Comparison of ENCODE assay signal across 26 mouse cellular contexts in the genomic region with DNA sequence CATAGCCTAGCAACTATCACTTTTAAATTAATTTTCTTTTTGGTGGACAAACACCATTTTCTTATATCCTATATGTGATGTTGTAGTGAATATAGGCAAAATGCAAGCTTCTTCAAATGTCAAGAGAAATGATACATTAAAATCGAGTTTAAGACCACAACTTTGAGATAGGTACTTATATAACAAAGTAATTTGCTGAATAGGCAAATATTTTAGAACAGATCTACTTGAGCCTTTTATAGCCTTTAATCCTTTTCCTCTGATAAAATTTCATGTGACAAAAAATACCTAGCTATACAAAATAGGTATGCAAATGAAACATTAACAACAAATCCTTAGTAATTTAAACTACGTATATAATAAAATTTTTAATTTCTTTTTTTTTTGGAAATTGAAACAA.
"Had no signal": no experiment of that assay in that cellular context is flagged by ENCODE, and none has a peak within 500 bp of the region (broad histone marks: within the 10 kb centered on the region; RNA-seq: fewer than 3 reads in every experiment).

No protein-coding gene starts in this region.

- H3K4me3 ChIP-seq: embryonic facial prominence, embryonic 10.5 days; embryonic facial prominence, embryonic 12.5 days; embryonic facial prominence, embryonic 13.5 days; embryonic facial prominence, embryonic 15.5 days; erythroblast, embryonic 14.5 days; forebrain, embryonic 10.5 days; forebrain, embryonic 12.5 days; forebrain, embryonic 13.5 days; forebrain, embryonic 15.5 days; gastrocnemius, adult 2 months; heart, adult 2 months; heart, embryonic 10.5 days had no signal

- H3K27me3 ChIP-seq: embryonic facial prominence, embryonic 12.5 days; embryonic facial prominence, embryonic 13.5 days; embryonic facial prominence, embryonic 15.5 days; forebrain, embryonic 12.5 days; forebrain, embryonic 13.5 days; forebrain, embryonic 15.5 days had no signal

- H3K36me3 ChIP-seq: embryonic facial prominence, embryonic 10.5 days; embryonic facial prominence, embryonic 12.5 days; embryonic facial prominence, embryonic 13.5 days; embryonic facial prominence, embryonic 15.5 days; forebrain, embryonic 10.5 days; forebrain, embryonic 12.5 days; forebrain, embryonic 15.5 days; heart, embryonic 10.5 days had no signal

- H3K4me1 ChIP-seq: embryonic facial prominence, embryonic 10.5 days; embryonic facial prominence, embryonic 12.5 days; embryonic facial prominence, embryonic 13.5 days; embryonic facial prominence, embryonic 15.5 days; forebrain, embryonic 12.5 days; forebrain, embryonic 13.5 days; forebrain, embryonic 15.5 days; heart, embryonic 10.5 days had no signal

- H3K27ac ChIP-seq: embryonic facial prominence, embryonic 10.5 days; embryonic facial prominence, embryonic 12.5 days; embryonic facial prominence, embryonic 13.5 days; embryonic facial prominence, embryonic 15.5 days; forebrain, embryonic 10.5 days; forebrain, embryonic 12.5 days; forebrain, embryonic 13.5 days; forebrain, embryonic 15.5 days; gastrocnemius, adult 2 months; heart, adult 2 months; heart, embryonic 10.5 days had no signal

- H3K9ac ChIP-seq: embryonic facial prominence, embryonic 12.5 days; embryonic facial prominence, embryonic 13.5 days; embryonic facial prominence, embryonic 15.5 days; forebrain, embryonic 12.5 days; forebrain, embryonic 13.5 days; forebrain, embryonic 15.5 days; forebrain, postnatal 0 days had no signal

- ATAC-seq: forebrain, embryonic 13.5 days; forebrain, embryonic 14.5 days; forebrain, embryonic 15.5 days; forebrain, embryonic 16.5 days; forebrain, postnatal 0 days had no signal

- H3K9me3 ChIP-seq: embryonic facial prominence, embryonic 10.5 days; embryonic facial prominence, embryonic 12.5 days; embryonic facial prominence, embryonic 13.5 days; embryonic facial prominence, embryonic 15.5 days; forebrain, embryonic 10.5 days; forebrain, embryonic 12.5 days; forebrain, embryonic 13.5 days; forebrain, embryonic 15.5 days; heart, embryonic 10.5 days had no signal

- H3K4me2 ChIP-seq: embryonic facial prominence, embryonic 12.5 days; embryonic facial prominence, embryonic 13.5 days; embryonic facial prominence, embryonic 15.5 days; forebrain, embryonic 12.5 days; forebrain, embryonic 13.5 days; forebrain, embryonic 15.5 days had no signal

- DNase-seq: cerebellum, adult 9-11 months; cerebellum, postnatal 10 days; cerebellum, postnatal 14 days; cerebellum, postnatal 25 days; cerebellum, postnatal 36 days; embryo, embryonic 11 days; forebrain, postnatal 0 days; gastrocnemius, adult 2 months; gastrocnemius, postnatal 10 days; gastrocnemius, postnatal 14 days; gastrocnemius, postnatal 25 days; gastrocnemius, postnatal 36 days; heart, adult 18-20 months; heart, adult 2 months had no signal
